Mouse (Mus musculus): Measurements from ENCODE around the gene Tbc1d1. TPM values are rescaled to one million over a fixed set of nuclear protein-coding genes. Genes with fewer than 3 reads are reported as not detected.

Gene Tbc1d1
- polyA plus RNA-seq, 1 experiment from 2014 or later: 30.7 TPM

- WGBS: 67% methylated on average over 2 of the region's 2 CpGs
- Histone ChIP-seq H3K4me3 (no peak overlapping the region), H3K4me1 (peaks cover 11% of the 10 kb centered on the region), H3K27me3 (ENCODE audit: poor library complexity, severe bottlenecking) (peaks cover 21% of the 10 kb centered on the region), H3K27ac (no peak overlapping the region), H3K36me3 (replicated peaks) (no peaks in the 10 kb centered on the region), H3K9me3 (no peaks in the 10 kb centered on the region)
- DNase-seq (ENCODE audit: extremely low spot score, low spot score): no peak
Observed at GRCm38 (mm10) chr5:64165826-64166225, 9.7 kb downstream of the Tbc1d1 start.

GRCm38 (mm10) chr5:64168990-64169540 lies 13.0 kb downstream of the Tbc1d1 start:
- no peak for DNase-seq (ENCODE audit: extremely low spot score, low spot score)
- Histone ChIP-seq H3K4me3 (no peak overlapping the region), H3K9me3 (no peaks in the 10 kb centered on the region), H3K27ac (no peak overlapping the region), H3K27me3 (ENCODE audit: poor library complexity, severe bottlenecking) (no peaks in the 10 kb centered on the region), H3K36me3 (replicated peaks) (no peaks in the 10 kb centered on the region), H3K4me1 (peaks cover 4% of the 10 kb centered on the region; the same call in 1 of the 2 replicates)
- 93% methylated on average over 10 of the region's 10 CpGs for WGBS

GRCm38 (mm10) chr5:64172884-64173283 lies 16.8 kb downstream of the Tbc1d1 start:
- H3K27me3 ChIP-seq (ENCODE audit: poor library complexity, severe bottlenecking): no peaks in the 10 kb centered on the region
- no peak overlapping the region for H3K4me3 ChIP-seq
- 88% methylated on average over 3 of the region's 3 CpGs for WGBS
- H3K36me3 ChIP-seq (replicated peaks): no peaks in the 10 kb centered on the region
- no peaks in the 10 kb centered on the region for H3K4me1 ChIP-seq
- DNase-seq (ENCODE audit: extremely low spot score, low spot score): no peak
- no peaks in the 10 kb centered on the region for H3K9me3 ChIP-seq
- H3K27ac ChIP-seq: no peak overlapping the region

GRCm38 (mm10) chr5:64173302-64173701 lies 17.2 kb downstream of the Tbc1d1 start:
- no peaks in the 10 kb centered on the region for H3K36me3 ChIP-seq (replicated peaks)
- no peaks in the 10 kb centered on the region for H3K9me3 ChIP-seq
- H3K27ac ChIP-seq: no peak overlapping the region
- no peak for DNase-seq (ENCODE audit: extremely low spot score, low spot score)
- WGBS: 81% methylated on average over 16 of the region's 16 CpGs
- H3K4me1 ChIP-seq: no peaks in the 10 kb centered on the region
- H3K27me3 ChIP-seq (ENCODE audit: poor library complexity, severe bottlenecking): no peaks in the 10 kb centered on the region
- H3K4me3 ChIP-seq: no peak overlapping the region

- WGBS: 81% methylated on average over 5 of the region's 5 CpGs
Observed at GRCm38 (mm10) chr5:64174429-64174935, 18.4 kb downstream of the Tbc1d1 start.

GRCm38 (mm10) chr5:64180548-64180947 lies 24.4 kb downstream of the Tbc1d1 start:
- H3K4me1 ChIP-seq: no peaks in the 10 kb centered on the region
- H3K27me3 ChIP-seq (ENCODE audit: poor library complexity, severe bottlenecking): no peaks in the 10 kb centered on the region
- 90% methylated on average over 8 of the region's 8 CpGs for WGBS
- H3K4me3 ChIP-seq: no peak overlapping the region
- no peaks in the 10 kb centered on the region for H3K36me3 ChIP-seq (replicated peaks)
- H3K9me3 ChIP-seq: no peaks in the 10 kb centered on the region
- H3K27ac ChIP-seq: no peak overlapping the region
- no peak for DNase-seq (ENCODE audit: extremely low spot score, low spot score)

More at GRCm38 (mm10) chr5:64174429-64174935, 18.4 kb downstream of the Tbc1d1 start:
- Histone ChIP-seq H3K9me3 (no peaks in the 10 kb centered on the region), H3K4me1 (no peaks in the 10 kb centered on the region), H3K27ac (no peak overlapping the region), H3K27me3 (ENCODE audit: poor library complexity, severe bottlenecking) (no peaks in the 10 kb centered on the region), H3K4me3 (no peak overlapping the region), H3K36me3 (replicated peaks) (no peaks in the 10 kb centered on the region)
- no peak for DNase-seq (ENCODE audit: extremely low spot score, low spot score)

DNA sequence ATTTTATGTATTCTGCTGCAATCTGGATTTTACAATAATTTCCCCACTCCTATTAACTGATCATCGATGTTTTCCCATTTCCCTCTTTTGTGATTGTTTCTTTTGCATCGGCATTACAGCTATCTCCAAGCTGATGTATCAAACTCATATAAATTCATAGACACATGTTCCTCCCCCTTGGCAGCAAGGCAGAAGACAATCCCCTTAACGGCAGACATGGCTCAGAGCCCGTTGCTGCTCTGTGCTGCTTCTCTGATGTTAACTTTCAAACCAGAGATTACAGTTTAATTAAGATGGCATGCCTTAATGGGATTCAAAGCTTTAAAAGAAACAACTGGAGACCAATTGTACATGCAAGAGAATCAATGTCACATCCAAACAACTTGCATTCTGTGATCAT lies 27.6 kb downstream of the Tbc1d1 start:
- H3K27ac ChIP-seq: no peak overlapping the region
- 85% methylated on average over 4 of the region's 4 CpGs for WGBS
- no peak for DNase-seq (ENCODE audit: extremely low spot score, low spot score)

DNA sequence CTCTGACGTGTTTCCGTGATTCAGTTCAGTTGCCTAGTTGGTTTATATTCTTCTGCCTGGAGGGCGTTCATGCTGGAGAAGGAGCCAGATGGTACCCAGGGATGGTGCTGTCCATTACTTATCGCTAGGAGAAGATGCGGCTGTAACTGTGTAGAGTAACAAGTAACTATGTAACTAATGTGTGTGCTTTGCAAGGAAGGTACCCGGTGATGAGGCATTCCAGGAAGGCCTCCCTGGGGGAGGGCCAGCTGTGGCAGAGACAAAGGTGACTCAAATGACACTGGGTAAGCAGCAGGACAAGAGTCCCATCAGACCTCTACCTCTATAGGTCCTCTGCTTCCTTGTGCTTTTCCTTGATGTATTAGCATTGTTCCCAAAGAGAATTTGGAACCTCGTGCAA lies 29.2 kb downstream of the Tbc1d1 start:
- Histone ChIP-seq H3K27ac (no peak overlapping the region), H3K36me3 (replicated peaks) (no peaks in the 10 kb centered on the region), H3K9me3 (no peaks in the 10 kb centered on the region), H3K4me3 (no peak overlapping the region), H3K4me1 (no peaks in the 10 kb centered on the region), H3K27me3 (ENCODE audit: poor library complexity, severe bottlenecking) (no peaks in the 10 kb centered on the region)
- no peak for DNase-seq (ENCODE audit: extremely low spot score, low spot score)
- 76% methylated on average over 7 of the region's 7 CpGs for WGBS

More for the DNA sequence above, 27.6 kb downstream of the Tbc1d1 start:
- no peaks in the 10 kb centered on the region for H3K4me1 ChIP-seq
- no peaks in the 10 kb centered on the region for H3K9me3 ChIP-seq
- H3K36me3 ChIP-seq (replicated peaks): no peaks in the 10 kb centered on the region
- H3K27me3 ChIP-seq (ENCODE audit: poor library complexity, severe bottlenecking): no peaks in the 10 kb centered on the region
- no peak overlapping the region for H3K4me3 ChIP-seq

GRCm38 (mm10) chr5:64186566-64186965 lies 30.5 kb downstream of the Tbc1d1 start:
- H3K4me3 ChIP-seq: no peak overlapping the region
- 0 out of 2 replicates have a peak, but pooled peaks cover 5% of the 10 kb centered on the region for H3K36me3 ChIP-seq (replicated peaks)
- H3K9me3 ChIP-seq: peaks cover 9% of the 10 kb centered on the region; the same call in 1 of the 2 replicates
- H3K4me1 ChIP-seq: no peaks in the 10 kb centered on the region
- no peak overlapping the region for H3K27ac ChIP-seq
- WGBS: 88% methylated on average over 5 of the region's 5 CpGs
- H3K27me3 ChIP-seq (ENCODE audit: poor library complexity, severe bottlenecking): no peaks in the 10 kb centered on the region
- no peak for DNase-seq (ENCODE audit: extremely low spot score, low spot score)

GRCm38 (mm10) chr5:64188083-64188648 lies 32.1 kb downstream of the Tbc1d1 start:
- 73% methylated on average over 3 of the region's 3 CpGs for WGBS
- no peak for DNase-seq (ENCODE audit: extremely low spot score, low spot score)

GRCm38 (mm10) chr5:64190892-64191291 lies 34.8 kb downstream of the Tbc1d1 start:
- Histone ChIP-seq H3K27ac (no peak overlapping the region), H3K27me3 (ENCODE audit: poor library complexity, severe bottlenecking) (no peaks in the 10 kb centered on the region), H3K4me1 (no peaks in the 10 kb centered on the region), H3K9me3 (peaks cover 10% of the 10 kb centered on the region; the same call in 1 of the 2 replicates), H3K36me3 (replicated peaks) (peaks cover 10% of the 10 kb centered on the region; the same call in 1 of the 2 replicates), H3K4me3 (no peak overlapping the region)
- WGBS: 92% methylated on average over 5 of the region's 5 CpGs
- no peak for DNase-seq (ENCODE audit: extremely low spot score, low spot score)

More at GRCm38 (mm10) chr5:64188083-64188648, 32.1 kb downstream of the Tbc1d1 start:
- no peaks in the 10 kb centered on the region for H3K27me3 ChIP-seq (ENCODE audit: poor library complexity, severe bottlenecking)
- peaks cover 10% of the 10 kb centered on the region; the same call in 1 of the 2 replicates for H3K36me3 ChIP-seq (replicated peaks)
- H3K4me3 ChIP-seq: no peak overlapping the region
- no peak overlapping the region for H3K27ac ChIP-seq
- H3K4me1 ChIP-seq: no peaks in the 10 kb centered on the region
- H3K9me3 ChIP-seq: peaks cover 10% of the 10 kb centered on the region; the same call in 1 of the 2 replicates

DNA sequence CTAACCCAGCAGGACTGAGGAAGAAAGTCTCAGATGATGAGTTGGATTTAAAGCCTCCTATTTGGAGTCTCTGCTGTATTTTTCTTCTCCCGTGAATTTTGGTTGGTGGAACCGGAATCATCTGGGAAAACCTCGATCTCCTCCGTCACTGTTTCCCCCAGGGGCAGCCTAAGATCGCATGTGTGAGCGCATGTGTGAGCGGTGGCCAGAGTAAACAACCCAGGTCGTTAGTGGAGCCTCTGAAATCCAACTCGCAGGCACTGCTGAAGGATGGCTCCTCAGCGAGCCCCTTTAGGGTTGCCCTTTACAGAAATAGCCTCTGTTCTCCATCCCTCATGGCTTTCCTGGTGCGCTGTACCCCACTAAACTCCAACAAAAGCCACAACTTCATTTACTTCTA lies 37.2 kb downstream of the Tbc1d1 start:
- H3K27ac ChIP-seq: no peak overlapping the region
- H3K4me3 ChIP-seq: no peak overlapping the region
- peaks cover 10% of the 10 kb centered on the region; the same call in 1 of the 2 replicates for H3K36me3 ChIP-seq (replicated peaks)
- H3K4me1 ChIP-seq: no peaks in the 10 kb centered on the region
- WGBS: 73% methylated on average over 11 of the region's 11 CpGs
- no peaks in the 10 kb centered on the region for H3K27me3 ChIP-seq (ENCODE audit: poor library complexity, severe bottlenecking)
- peaks cover 10% of the 10 kb centered on the region; the same call in 1 of the 2 replicates for H3K9me3 ChIP-seq
- DNase-seq (ENCODE audit: extremely low spot score, low spot score): no peak

DNA sequence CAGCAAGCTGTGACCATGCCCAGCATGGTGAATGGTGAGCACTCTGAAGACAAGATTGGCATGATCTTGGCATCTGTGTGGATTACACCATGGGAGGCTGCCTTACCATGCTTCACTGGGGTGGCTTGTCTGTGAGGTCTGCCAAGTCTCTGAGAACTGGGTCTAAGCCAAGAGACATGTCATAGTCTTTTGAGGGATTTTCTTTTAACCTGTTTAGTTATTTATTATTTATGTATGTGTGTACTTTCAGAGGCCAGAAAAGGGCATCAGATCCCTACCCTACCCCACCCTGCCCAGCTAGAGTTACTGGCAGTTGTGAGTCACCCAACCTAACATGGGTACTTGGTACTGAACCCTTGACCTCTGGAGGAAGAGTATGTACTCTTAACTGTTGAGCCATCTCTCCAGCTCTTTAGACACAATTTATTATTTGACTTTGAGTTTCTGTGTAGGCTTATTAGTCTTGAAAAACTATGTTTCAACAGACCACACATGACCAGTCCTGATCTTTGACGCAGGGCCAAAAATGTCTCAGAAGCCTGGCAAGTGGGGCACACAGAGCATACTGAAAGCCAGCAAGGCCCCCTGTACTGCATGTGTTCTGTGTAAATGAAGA lies 40.3 kb downstream of the Tbc1d1 start:
- H3K36me3 ChIP-seq (replicated peaks): peaks cover 4% of the 10 kb centered on the region; the same call in 1 of the 2 replicates
- DNase-seq (ENCODE audit: extremely low spot score, low spot score): no peak
- H3K4me3 ChIP-seq: no peak overlapping the region
- peaks cover 3% of the 10 kb centered on the region; the same call in 1 of the 2 replicates for H3K9me3 ChIP-seq
- no peaks in the 10 kb centered on the region for H3K27me3 ChIP-seq (ENCODE audit: poor library complexity, severe bottlenecking)
- WGBS: 98% methylated on average over 1 of the region's 1 CpGs
- no peak overlapping the region for H3K27ac ChIP-seq
- no peaks in the 10 kb centered on the region for H3K4me1 ChIP-seq

Data from forebrain, embryonic 10.5 days (tissue).